ENCODE assay signal across 8 mouse cellular contexts in the genomic region with DNA sequence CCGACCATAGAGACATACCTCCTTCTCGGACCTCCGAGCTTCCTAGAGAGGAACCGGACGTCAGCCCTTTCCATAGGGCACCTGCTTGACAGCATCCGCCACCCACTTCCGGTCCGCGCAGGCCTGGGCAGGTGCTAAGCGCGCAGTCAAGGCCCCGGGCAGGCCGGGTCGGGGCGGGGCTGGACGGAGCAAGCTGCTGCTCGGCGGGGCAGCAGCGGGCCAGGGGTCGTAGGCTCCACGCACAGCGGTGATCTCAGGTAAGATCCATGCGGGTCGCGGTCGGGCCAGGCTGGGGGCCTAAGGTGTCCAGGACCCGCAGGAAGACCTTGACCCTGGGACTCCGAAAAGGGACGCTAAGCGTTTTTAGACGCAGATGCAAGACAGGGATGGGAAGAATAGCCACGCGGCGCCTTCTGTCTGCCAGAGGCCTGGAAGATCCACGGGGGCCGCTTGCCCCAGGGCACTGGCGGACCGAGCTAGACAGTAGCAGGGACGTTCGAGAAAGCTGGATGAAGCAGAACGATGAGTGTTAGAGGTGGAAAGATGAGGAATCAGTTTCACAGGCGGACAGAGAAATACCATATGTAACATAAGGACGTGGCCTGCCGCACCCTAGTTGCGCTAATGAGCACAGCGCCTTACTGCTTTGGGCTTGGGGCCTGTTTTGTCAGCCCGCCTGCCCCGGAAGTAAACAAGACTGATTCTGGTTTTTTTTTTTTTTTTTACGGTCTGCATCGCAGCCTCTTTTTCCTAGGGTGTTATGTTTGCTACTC. TPM values are rescaled to one million over a fixed set of nuclear protein-coding genes. Genes with fewer than 3 reads are reported as not detected.
DNase-seq lines count a peak whose midpoint lies in the region; ATAC-seq and TF ChIP-seq lines count a peak whose summit lies in the region.

A gene (plus strand): TSS at position 130 of the 773 bp plus-strand sequence.

- TF ChIP-seq POLR2A in ES-Bruce4 (IDR thresholded peaks at IDR 0.05; ENCODE audit: insufficient read depth, low read length) = peak; percentile 89

- H3K9ac ChIP-seq in ES-Bruce4 (ENCODE audit: low read depth, poor library complexity, severe bottlenecking) = peak within 1 kb of the TSS; percentile 85
- peak within 1 kb of the TSS; percentile 90 for H3K9ac ChIP-seq in forebrain, embryonic 13.5 days
- peak within 1 kb of the TSS; percentile 91 for H3K9ac ChIP-seq in liver, postnatal 0 days (replicated peaks)
- peak within 1 kb of the TSS; percentile 90 for H3K9ac ChIP-seq in neural tube, embryonic 14.5 days (replicated peaks; ENCODE audit: low read depth, low read length)

- H3K9me3 ChIP-seq in ES-Bruce4 (replicated peaks; ENCODE audit: control insufficient read depth, insufficient read depth, low read length, poor library complexity, severe bottlenecking) = no peaks in the 10 kb centered on the region
- no peaks in the 10 kb centered on the region for H3K9me3 ChIP-seq in forebrain, embryonic 13.5 days (replicated peaks)
- no peaks in the 10 kb centered on the region for H3K9me3 ChIP-seq in liver, postnatal 0 days (ENCODE audit: low read length)
- no peaks in the 10 kb centered on the region for H3K9me3 ChIP-seq in neural tube, embryonic 14.5 days (ENCODE audit: control insufficient read depth, low read length)

- H3K4me3 ChIP-seq in ES-Bruce4 (ENCODE audit: low read depth, low read length) = peak within 1 kb of the TSS; percentile 83
- peak within 1 kb of the TSS; percentile 93 for H3K4me3 ChIP-seq in forebrain, embryonic 13.5 days
- peak within 1 kb of the TSS; percentile 78 for H3K4me3 ChIP-seq in liver, postnatal 0 days (ENCODE audit: low read depth, low read length)
- peak within 1 kb of the TSS; percentile 97 for H3K4me3 ChIP-seq in neural tube, embryonic 14.5 days (ENCODE audit: low read depth, low read length)

- WGBS in forebrain, embryonic 13.5 days = under 1% methylated on average over 50 of the region's 50 CpGs
- under 1% methylated on average over 50 of the region's 50 CpGs for WGBS in large intestine, adult 2 months
- under 1% methylated on average over 50 of the region's 50 CpGs for WGBS in liver, postnatal 0 days (ENCODE audit: insufficient replicate concordance)
- WGBS in neural tube, embryonic 14.5 days = under 1% methylated on average over 50 of the region's 50 CpGs

- DNase-seq in heart, postnatal 10 days = peak; percentile 93 to 95
- peak; percentile 86 for DNase-seq in large intestine, adult 2 months (ENCODE audit: low read depth, low spot score)
- peak; percentile 94 for DNase-seq in liver, postnatal 0 days
- peak; percentile 91 for DNase-seq in testis, postnatal 10 days (ENCODE audit: low spot score)

- no peaks in the 10 kb centered on the region for H3K27me3 ChIP-seq in ES-Bruce4 (ENCODE audit: control insufficient read depth, insufficient read depth, low read length, poor library complexity, severe bottlenecking)
- H3K27me3 ChIP-seq in forebrain, embryonic 13.5 days = no peaks in the 10 kb centered on the region
- no peaks in the 10 kb centered on the region for H3K27me3 ChIP-seq in liver, postnatal 0 days (ENCODE audit: insufficient read depth, low read length)
- H3K27me3 ChIP-seq in neural tube, embryonic 14.5 days (ENCODE audit: control insufficient read depth, insufficient read depth, low read length) = no peaks in the 10 kb centered on the region; the same call in 1 of the 2 replicates

- no peaks in the 10 kb centered on the region for H3K4me1 ChIP-seq in ES-Bruce4 (ENCODE audit: control insufficient read depth, insufficient read depth, low read length)
- H3K4me1 ChIP-seq in forebrain, embryonic 13.5 days = peaks cover 11% of the 10 kb centered on the region
- peaks cover 8% of the 10 kb centered on the region for H3K4me1 ChIP-seq in liver, postnatal 0 days (ENCODE audit: insufficient read depth)
- peaks cover 9% of the 10 kb centered on the region; the same call in 1 of the 2 replicates for H3K4me1 ChIP-seq in neural tube, embryonic 14.5 days (ENCODE audit: control insufficient read depth, insufficient read depth, low read length)

- H3K4me2 ChIP-seq in forebrain, embryonic 13.5 days = peak within 1 kb of the TSS; percentile 70
- peak within 1 kb of the TSS; percentile 83 for H3K4me2 ChIP-seq in liver, postnatal 0 days (ENCODE audit: low read depth, low read length)
- H3K4me2 ChIP-seq in neural tube, embryonic 14.5 days (ENCODE audit: low read depth, low read length) = peak within 1 kb of the TSS; percentile 83

- TF ChIP-seq EP300 in ES-Bruce4 (IDR thresholded peaks at IDR 0.05; ENCODE audit: insufficient read depth, low read depth, low read length) = peak; percentile 44; the same call in 1 of the 2 replicates
- TF ChIP-seq EP300 in liver, postnatal 0 days (IDR thresholded peaks at IDR 0.05; ENCODE audit: low read depth) = 0 out of 2 replicates have a peak, but pooled peaks have one; percentile 39

- H3K36me3 ChIP-seq in ES-Bruce4 (ENCODE audit: control insufficient read depth, insufficient read depth, low read length, poor library complexity, severe bottlenecking) = peaks cover 15% of the 10 kb centered on the region; the same call in 1 of the 2 replicates
- peaks cover 33% of the 10 kb centered on the region for H3K36me3 ChIP-seq in forebrain, embryonic 13.5 days (ENCODE audit: poor library complexity, severe bottlenecking)
- H3K36me3 ChIP-seq in liver, postnatal 0 days (replicated peaks; ENCODE audit: insufficient read depth, low read length) = peaks cover 26% of the 10 kb centered on the region
- H3K36me3 ChIP-seq in neural tube, embryonic 14.5 days (ENCODE audit: control insufficient read depth, insufficient read depth, low read length) = peaks cover 21% of the 10 kb centered on the region

- intact Hi-C loops in heart, postnatal 10 days (cut with DNase I) = no loop called here

- TF ChIP-seq CTCF in ES-Bruce4 (IDR thresholded peaks at IDR 0.05; ENCODE audit: low read depth, low read length) = no peak
- no peak for TF ChIP-seq CTCF in liver, postnatal 0 days (IDR thresholded peaks at IDR 0.05; ENCODE audit: low read depth)

- peak within 1 kb of the TSS; percentile 75 for H3K27ac ChIP-seq in ES-Bruce4 (ENCODE audit: insufficient read depth, low read length)
- H3K27ac ChIP-seq in forebrain, embryonic 13.5 days = peak within 1 kb of the TSS; percentile 85
- H3K27ac ChIP-seq in liver, postnatal 0 days (ENCODE audit: low read depth) = peak within 1 kb of the TSS; percentile 97
- H3K27ac ChIP-seq in neural tube, embryonic 14.5 days (ENCODE audit: low read depth, low read length) = peak within 1 kb of the TSS; percentile 86

- peak; percentile 99 for ATAC-seq in cerebellum, adult (ENCODE audit: insufficient number of reproducible peaks, low FRiP score, low TSS enrichment)
- peak; percentile 99 for ATAC-seq in forebrain, embryonic 13.5 days
- ATAC-seq in liver, postnatal 0 days = peak; percentile 100
- ATAC-seq in neural tube, embryonic 14.5 days (ENCODE audit: low read depth) = peak; percentile 99

RNA-seq across cellular contexts. Expression of the gene that starts here (rescaled TPM):
- 7.7 and 13.5 TPM in 2 replicates for polyA plus RNA-seq in ES-Bruce4 (2011; ENCODE audit: insufficient read depth, insufficient read length, low read depth, missing spikeins)
- 0.44 and 0.83 TPM in 2 replicates for polyA plus RNA-seq in forebrain, embryonic 13.5 days (2015; fragmentation: Nextera tagmentation; extraction: Ambion mirVana)
- 10 to 100 TPM; 14.4 to 15.1 TPM for total RNA-seq in heart, postnatal 10 days (2021)
- 8.2 and 15.0 TPM in 2 replicates for polyA plus RNA-seq in large intestine, adult 2 months (2012; rRNA removed)
- 0.22 and 0.25 TPM in 2 replicates for polyA plus RNA-seq in liver, postnatal 0 days (2015; fragmentation: Nextera tagmentation; extraction: Ambion mirVana)
- 0.40 and 0.57 TPM in 2 replicates for polyA plus RNA-seq in neural tube, embryonic 14.5 days (2014; fragmentation: Nextera tagmentation; extraction: Ambion mirVana)

Comparison
In these comparisons a context has a peak if more than half of its experiments do, and no peak if none do; other contexts are left out.
1. Peak in every context shown above with its lines: DNase-seq, ATAC-seq, H3K4me3 ChIP-seq and H3K27ac ChIP-seq.
2. Peak in ATAC-seq, H3K4me3 ChIP-seq, H3K27ac ChIP-seq, H3K9ac ChIP-seq and H3K4me2 ChIP-seq in forebrain, embryonic 13.5 days; RNA of the gene not detected or under 1 TPM.
3. Peak in DNase-seq, ATAC-seq, H3K4me3 ChIP-seq, H3K27ac ChIP-seq, H3K9ac ChIP-seq and H3K4me2 ChIP-seq in liver, postnatal 0 days; RNA of the gene not detected or under 1 TPM.
4. Peak in ATAC-seq, H3K4me3 ChIP-seq, H3K27ac ChIP-seq, H3K9ac ChIP-seq and H3K4me2 ChIP-seq in neural tube, embryonic 14.5 days; RNA of the gene not detected or under 1 TPM.